ENCODE assay signal across 9 mouse cellular contexts in genomic region chr1:180332928-180333440, GRCm38 (mm10). TPM values are rescaled to one million over a fixed set of nuclear protein-coding genes. Genes with fewer than 3 reads are reported as not detected.
DNase-seq lines count a peak whose midpoint lies in the region; ATAC-seq and TF ChIP-seq lines count a peak whose summit lies in the region.
"Had no signal": no experiment of that assay in that cellular context is flagged by ENCODE, and none has a peak within 500 bp of the region (broad histone marks: within the 10 kb centered on the region; RNA-seq: fewer than 3 reads in every experiment).

No protein-coding gene starts in this region.

- H3K9me3 ChIP-seq in embryonic facial prominence, embryonic 10.5 days = no peaks in the 10 kb centered on the region
- H3K9me3 ChIP-seq in hindbrain, embryonic 11.5 days (ENCODE audit: control insufficient read depth, low read length) = no peaks in the 10 kb centered on the region
- H3K9me3 ChIP-seq in midbrain, embryonic 10.5 days (replicated peaks) = no peaks in the 10 kb centered on the region

- peaks cover 2% of the 10 kb centered on the region; the same call in 1 of the 2 replicates for H3K36me3 ChIP-seq in kidney, adult 2 months (ENCODE audit: control insufficient read depth, insufficient read depth, low read length)
- H3K36me3 ChIP-seq in embryonic facial prominence, embryonic 10.5 days (replicated peaks) = peaks cover 24% of the 10 kb centered on the region
- H3K36me3 ChIP-seq in hindbrain, embryonic 11.5 days (ENCODE audit: control insufficient read depth, insufficient read depth, low read length) = no peaks in the 10 kb centered on the region
- no peaks in the 10 kb centered on the region for H3K36me3 ChIP-seq in midbrain, embryonic 10.5 days

- H3K4me3 ChIP-seq in kidney, adult 2 months (ENCODE audit: insufficient read depth, low read depth, low read length) = peak overlapping the region; percentile 97
- peak overlapping the region; percentile 85 for H3K4me3 ChIP-seq in embryonic facial prominence, embryonic 10.5 days
- peak overlapping the region; percentile 46 for H3K4me3 ChIP-seq in hindbrain, embryonic 11.5 days (ENCODE audit: low read depth, low read length)
- H3K4me3 ChIP-seq in midbrain, embryonic 10.5 days = peak overlapping the region; percentile 73

- H3K9ac ChIP-seq in hindbrain, embryonic 11.5 days (ENCODE audit: low read depth, low read length) = no peak overlapping the region

- no peak for DNase-seq in kidney, adult 2 months
- no peak for DNase-seq in kidney, postnatal 10 days
- DNase-seq in embryonic facial prominence, embryonic 10.5 days (ENCODE audit: low spot score) = no peak
- no peak for DNase-seq in hindbrain, embryonic 11.5 days (ENCODE audit: low spot score)
- no peak for DNase-seq in midbrain, embryonic 10.5 days (ENCODE audit: low spot score)
- no peak for DNase-seq in right cerebral cortex, postnatal 10 days (ENCODE audit: low spot score in 2 of 2)
- DNase-seq in spleen, adult 18-20 months = no peak
- no peak for DNase-seq in cerebellum, adult 11-12 months

- ATAC-seq in hindbrain, embryonic 11.5 days (ENCODE audit: low FRiP score) = no peak

- 64% methylated on average over 14 of the region's 14 CpGs for WGBS in kidney, adult 2 months
- WGBS in embryonic facial prominence, embryonic 10.5 days = 20% methylated on average over 14 of the region's 14 CpGs
- WGBS in hindbrain, embryonic 11.5 days = 21% methylated on average over 14 of the region's 14 CpGs
- WGBS in midbrain, embryonic 10.5 days = 19% methylated on average over 14 of the region's 14 CpGs

- H3K27ac ChIP-seq in kidney, adult 2 months (ENCODE audit: insufficient read depth, low read depth, low read length) = peak overlapping the region; percentile 48
- H3K27ac ChIP-seq in embryonic facial prominence, embryonic 10.5 days (replicated peaks) = peak overlapping the region; percentile 92
- H3K27ac ChIP-seq in hindbrain, embryonic 11.5 days (ENCODE audit: low read depth, low read length) = no peak overlapping the region
- H3K27ac ChIP-seq in midbrain, embryonic 10.5 days (replicated peaks) = no peak overlapping the region; the same call in 1 of the 2 replicates

- H3K4me2 ChIP-seq in hindbrain, embryonic 11.5 days (replicated peaks; ENCODE audit: low read depth, low read length) = peak overlapping the region; percentile 90

- no peak for TF ChIP-seq CTCF in kidney, adult 2 months (conservative IDR thresholded peaks at IDR 0.05; ENCODE audit: insufficient read depth, insufficient read length, low read depth, low read length)

- TF ChIP-seq POLR2A in kidney, adult 2 months (IDR thresholded peaks at IDR 0.05; ENCODE audit: low read depth, low read length) = no peak

- no peaks in the 10 kb centered on the region for H3K27me3 ChIP-seq in kidney, adult 2 months (replicated peaks; ENCODE audit: control insufficient read depth, insufficient read depth, low read length)
- H3K27me3 ChIP-seq in embryonic facial prominence, embryonic 10.5 days (replicated peaks; ENCODE audit: low read depth, poor library complexity, severe bottlenecking) = peaks cover 43% of the 10 kb centered on the region
- peaks cover 14% of the 10 kb centered on the region for H3K27me3 ChIP-seq in hindbrain, embryonic 11.5 days (ENCODE audit: control insufficient read depth, insufficient read depth, low read length)
- peaks cover 69% of the 10 kb centered on the region for H3K27me3 ChIP-seq in midbrain, embryonic 10.5 days (ENCODE audit: low read depth, poor library complexity, severe bottlenecking)
- H3K27me3 ChIP-seq: Patski had no signal

- H3K4me1 ChIP-seq in kidney, adult 2 months (ENCODE audit: control insufficient read depth, insufficient read depth, low read length) = peaks cover 19% of the 10 kb centered on the region
- H3K4me1 ChIP-seq in embryonic facial prominence, embryonic 10.5 days = peaks cover 74% of the 10 kb centered on the region
- H3K4me1 ChIP-seq in hindbrain, embryonic 11.5 days (replicated peaks; ENCODE audit: control insufficient read depth, insufficient read depth, low read length) = peaks cover 10% of the 10 kb centered on the region; the same call in 1 of the 2 replicates
- H3K4me1 ChIP-seq in midbrain, embryonic 10.5 days = peaks cover 53% of the 10 kb centered on the region

RNA-seq across cellular contexts. Expression of gene Itpkb, which starts 2.7 kb away (rescaled TPM):
- polyA plus RNA-seq in kidney, adult 2 months (2012; rRNA removed) = 14.1 and 14.9 TPM in 2 replicates
- 4.9 and 6.2 TPM in 2 replicates for polyA plus RNA-seq in embryonic facial prominence, embryonic 10.5 days (2016; fragmentation: Nextera tagmentation; extraction: Ambion mirVana)
- 2.9 and 4.3 TPM in 2 replicates for polyA plus RNA-seq in hindbrain, embryonic 11.5 days (2014; fragmentation: Nextera tagmentation; extraction: Ambion mirVana)
- 2.2 and 2.8 TPM in 2 replicates for polyA plus RNA-seq in midbrain, embryonic 10.5 days (2016; fragmentation: Nextera tagmentation; extraction: Ambion mirVana)

Comparison
In these comparisons a context has a peak if more than half of its experiments do, and no peak if none do; other contexts are left out.
1. H3K27ac ChIP-seq: peak in kidney, adult 2 months (single experiment) and embryonic facial prominence, embryonic 10.5 days (single experiment); none in hindbrain, embryonic 11.5 days (single experiment) and midbrain, embryonic 10.5 days (single experiment).
2. H3K4me3 ChIP-seq: peak in every context shown above with its lines; median percentile 97 in kidney, adult 2 months; 85 in embryonic facial prominence, embryonic 10.5 days; 73 in midbrain, embryonic 10.5 days; 46 in hindbrain, embryonic 11.5 days.